Mouse (Mus musculus) thymus, postnatal 25 days (tissue): Measurements from ENCODE around the gene Cpped1.

Experiments used
- DNase-seq: peaks from one replicate; pipeline ENCODE4 v3.0.0; 2022

Gene Cpped1

DNA sequence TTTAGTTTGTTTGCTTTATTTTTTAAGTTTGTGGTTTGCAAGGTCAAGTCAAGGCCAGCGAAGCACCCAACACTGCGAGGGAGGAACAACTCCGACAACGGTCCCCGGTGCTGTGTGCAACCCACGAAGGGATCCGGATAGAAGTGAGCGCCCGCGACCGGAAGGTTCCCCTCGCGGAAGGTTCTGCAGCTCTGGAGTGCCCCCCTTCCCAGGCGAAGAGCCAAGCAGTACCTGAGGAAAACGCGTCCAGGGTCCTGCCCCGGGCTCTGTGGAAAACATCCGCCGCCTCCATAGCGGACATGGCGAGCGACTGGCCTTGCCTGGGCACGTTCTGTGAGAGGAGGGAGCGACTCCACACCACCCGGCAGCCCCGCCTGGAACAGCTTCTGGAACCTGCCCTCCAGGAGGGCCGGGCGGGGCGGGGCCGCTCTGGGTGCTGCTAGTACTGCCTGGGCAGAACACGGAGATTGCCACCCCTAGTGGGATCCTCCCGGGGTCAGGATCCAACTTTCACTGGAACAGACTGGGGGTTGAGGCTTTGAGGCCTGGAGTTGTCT is at the start of gene Cpped1:
TSS of gene Cpped1 (minus strand) at position 411 of the 557 bp plus-strand sequence.
- DNase-seq = peak; percentile 93

DNA sequence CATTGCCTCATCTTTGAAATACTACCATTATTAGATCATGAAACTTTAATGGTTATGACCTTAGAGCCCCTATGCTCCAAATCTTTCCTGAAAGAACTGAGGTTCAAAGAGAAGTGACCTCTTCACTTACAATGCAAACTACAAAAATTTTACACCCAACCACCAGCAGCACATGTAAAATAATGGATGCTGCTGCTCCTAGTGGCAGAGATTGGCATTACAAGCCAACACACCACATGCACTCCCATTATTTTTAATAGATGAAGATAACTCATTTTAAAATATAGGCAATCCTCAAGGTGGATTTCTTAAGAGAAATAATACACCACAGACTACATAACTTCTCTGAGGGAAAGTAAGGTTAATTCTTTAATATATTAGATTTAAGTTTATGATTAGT is 31.2 kb upstream of the Cpped1 start:
- DNase-seq = peak; percentile 36

DNA sequence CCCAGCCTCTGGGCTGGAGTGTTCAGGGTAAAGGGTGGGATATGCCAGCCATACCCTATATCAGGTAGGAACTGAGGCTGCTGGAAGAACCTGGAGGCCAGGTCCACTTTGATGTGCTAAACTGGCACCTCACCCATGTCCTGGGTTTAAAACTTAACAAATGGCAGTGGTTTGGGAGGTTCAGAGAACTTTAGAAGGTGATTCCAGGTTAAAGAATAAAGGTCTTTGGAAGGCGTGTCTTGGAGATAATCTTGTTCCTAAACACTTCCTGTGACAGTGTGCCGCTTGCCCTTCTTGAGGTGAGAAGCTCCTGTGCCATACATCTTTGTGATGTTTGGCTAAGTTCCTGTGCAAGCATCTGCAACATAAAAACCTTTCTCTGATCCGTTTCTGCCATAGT is 1.6 kb upstream of the Cpped1 start:
- no peak for DNase-seq

DNA sequence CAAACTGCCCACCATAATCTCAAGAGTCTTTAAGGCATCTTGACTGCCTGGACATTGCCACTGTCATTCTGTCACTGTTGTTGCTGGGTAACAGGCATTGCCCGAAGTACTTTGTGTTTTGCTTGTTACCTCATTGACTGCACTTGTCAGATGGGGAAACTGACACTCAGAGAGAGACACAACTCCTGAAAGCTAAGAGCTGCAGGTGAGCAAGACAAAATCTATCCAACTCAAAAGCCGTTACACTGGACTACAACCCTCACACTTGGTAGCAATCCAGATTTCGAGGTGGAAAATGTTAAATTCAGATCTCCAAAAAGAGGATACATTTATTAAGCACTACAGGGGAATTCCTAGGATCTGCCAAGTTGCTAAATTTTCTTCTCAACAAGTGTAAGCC is 572 bp upstream of the Cpped1 start:
- no peak for DNase-seq

- DNase-seq = no peak
These were observed 707 bp downstream of the Cpped1 start for GRCm38 (mm10) chr16:11908461-11909014.

- no peak for DNase-seq
These were observed 1.4 kb downstream of the Cpped1 start for GRCm38 (mm10) chr16:11907816-11908215.

- DNase-seq = no peak
These were observed 2.3 kb downstream of the Cpped1 start for GRCm38 (mm10) chr16:11906906-11907305.

- no peak for DNase-seq
These were observed 4.0 kb downstream of the Cpped1 start for GRCm38 (mm10) chr16:11905216-11905615.

GRCm38 (mm10) chr16:11902007-11902406 is 7.2 kb downstream of the Cpped1 start:
- no peak for DNase-seq

- DNase-seq = no peak
These were observed 8.9 kb downstream of the Cpped1 start for GRCm38 (mm10) chr16:11900341-11900740.

DNA sequence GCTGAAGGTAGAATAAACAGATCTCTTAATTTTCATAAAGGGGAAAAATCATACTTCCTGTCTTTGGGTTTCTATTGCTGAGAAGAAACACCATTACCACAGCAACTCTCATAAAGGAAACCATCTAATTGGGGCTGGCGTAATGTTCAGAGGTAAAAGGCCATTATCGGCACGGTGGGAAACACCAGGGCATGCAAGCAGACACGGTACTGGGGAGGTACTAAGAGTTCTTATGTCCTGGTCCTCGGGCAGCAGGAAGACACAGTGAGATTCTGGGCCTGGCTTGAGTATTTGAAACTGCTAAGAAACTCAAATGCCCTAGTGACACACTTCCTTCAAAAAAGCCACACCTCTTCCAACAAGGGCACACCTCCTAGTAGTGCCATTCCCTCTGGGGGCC is 12.8 kb downstream of the Cpped1 start:
- DNase-seq = no peak

GRCm38 (mm10) chr16:11894877-11895276 is 14.4 kb downstream of the Cpped1 start:
- DNase-seq = no peak

GRCm38 (mm10) chr16:11890186-11890585 is 19.1 kb downstream of the Cpped1 start:
- DNase-seq = no peak

- no peak for DNase-seq
These were observed 19.5 kb downstream of the Cpped1 start for GRCm38 (mm10) chr16:11889741-11890140.

DNA sequence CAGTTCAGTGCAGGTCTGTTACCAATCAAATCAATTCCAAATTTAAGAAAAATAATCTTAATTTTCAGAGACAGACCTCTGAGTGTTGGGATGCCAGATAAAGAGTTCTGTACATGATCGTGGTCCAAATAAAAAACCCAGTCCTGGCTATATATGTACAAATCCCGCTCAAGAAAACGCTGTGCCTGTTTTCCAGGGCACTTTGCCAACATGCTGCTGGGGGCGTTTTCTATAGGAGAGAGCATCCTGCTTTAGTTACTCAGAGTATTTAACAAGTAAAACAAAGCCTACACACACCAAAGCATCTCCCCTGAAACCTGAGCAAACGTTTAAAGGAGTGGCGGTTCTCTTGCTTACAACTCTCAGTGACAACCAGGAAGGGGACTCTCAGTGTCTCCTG is 27.4 kb downstream of the Cpped1 start:
- DNase-seq = no peak

GRCm38 (mm10) chr16:11880461-11880860 is 28.8 kb downstream of the Cpped1 start:
- DNase-seq = no peak

- DNase-seq = no peak
These were observed 30.0 kb downstream of the Cpped1 start for GRCm38 (mm10) chr16:11879196-11879595.

GRCm38 (mm10) chr16:11875227-11875626 is 34.0 kb downstream of the Cpped1 start:
- DNase-seq = no peak

GRCm38 (mm10) chr16:11873292-11873691 is 36.0 kb downstream of the Cpped1 start:
- no peak for DNase-seq

GRCm38 (mm10) chr16:11868486-11868885 is 40.8 kb downstream of the Cpped1 start:
- DNase-seq = no peak

- no peak for DNase-seq
These were observed 56.3 kb downstream of the Cpped1 start for GRCm38 (mm10) chr16:11852716-11853605.

- no peak for DNase-seq
These were observed 60.1 kb downstream of the Cpped1 start for GRCm38 (mm10) chr16:11848990-11849658.

GRCm38 (mm10) chr16:11845309-11845708 is 63.9 kb downstream of the Cpped1 start:
- DNase-seq = no peak

DNA sequence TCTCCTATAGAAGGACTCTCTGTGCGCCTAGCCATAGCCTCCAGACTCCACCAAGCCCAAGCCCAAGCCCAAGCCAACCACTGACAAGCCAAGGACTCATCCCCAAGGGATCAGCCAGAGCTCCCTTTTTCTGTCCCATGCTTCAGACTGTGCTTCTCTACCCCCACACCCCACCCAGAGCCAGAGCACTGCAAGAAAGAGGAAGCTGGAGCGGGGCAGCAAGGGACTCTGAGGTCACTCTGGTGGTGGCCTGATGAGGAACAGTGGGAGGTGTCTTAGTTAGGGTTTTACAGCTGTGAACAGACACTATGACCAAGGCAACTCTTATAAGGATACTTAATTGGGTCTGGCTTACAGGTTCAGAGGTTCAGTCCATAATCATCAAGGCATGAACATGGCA is 65.8 kb downstream of the Cpped1 start:
- DNase-seq = no peak
